In genomic region chr3:6676382-6676781, GRCm38 (mm10) we compare ENCODE assay signal across 29 mouse cellular contexts. TPM values are rescaled to one million over a fixed set of nuclear protein-coding genes. Genes with fewer than 3 reads are reported as not detected.
DNase-seq lines count a peak whose midpoint lies in the region; ATAC-seq and TF ChIP-seq lines count a peak whose summit lies in the region.
"Had no signal": no experiment of that assay in that cellular context is flagged by ENCODE, and none has a peak within 500 bp of the region (broad histone marks: within the 10 kb centered on the region; RNA-seq: fewer than 3 reads in every experiment).

No protein-coding gene starts in this region.

- DNase-seq in hindbrain, embryonic 10.5 days (ENCODE audit: low spot score), result no peak
- DNase-seq in midbrain, embryonic 14.5 days, result no peak
- DNase-seq in midbrain, embryonic 11.5 days (ENCODE audit: low spot score, missing footprints), result no peak
- peak; percentile 28 for DNase-seq in brain, embryonic 14.5 days (ENCODE audit: low read depth)
- DNase-seq in embryo, embryonic 10.5 days (ENCODE audit: low spot score), result no peak
- no peak for DNase-seq in lung, postnatal 0 days (ENCODE audit: low spot score)
- DNase-seq: adrenal gland, adult 8-10 months; adrenal gland, postnatal 25 days; cerebellum, adult 18-20 months; cerebellum, adult 9-10 months; cerebellum, postnatal 14 days; gastrocnemius, postnatal 10 days; gastrocnemius, postnatal 36 days; heart, adult 2 months; heart, postnatal 14 days; heart, postnatal 4 days had no signal

- TF ChIP-seq POLR2A in brain, embryonic 14.5 days (IDR thresholded peaks at IDR 0.05; ENCODE audit: borderline replicate concordance, extremely low read depth, insufficient read depth, insufficient read length, poor library complexity, severe bottlenecking), result no peak

- no peaks in the 10 kb centered on the region for H3K36me3 ChIP-seq in hindbrain, embryonic 13.5 days
- no peaks in the 10 kb centered on the region for H3K36me3 ChIP-seq in hindbrain, embryonic 10.5 days
- H3K36me3 ChIP-seq in midbrain, embryonic 14.5 days (ENCODE audit: control insufficient read depth, insufficient read depth, low read length), result no peaks in the 10 kb centered on the region
- no peaks in the 10 kb centered on the region for H3K36me3 ChIP-seq in midbrain, embryonic 11.5 days (ENCODE audit: control insufficient read depth, insufficient read depth, low read length)
- H3K36me3 ChIP-seq in midbrain, embryonic 15.5 days (replicated peaks), result no peaks in the 10 kb centered on the region
- H3K36me3 ChIP-seq in lung, postnatal 0 days (ENCODE audit: insufficient read depth, low read length), result no peaks in the 10 kb centered on the region
- H3K36me3 ChIP-seq: embryonic facial prominence, embryonic 12.5 days; embryonic facial prominence, embryonic 15.5 days; forebrain, embryonic 15.5 days; heart, embryonic 10.5 days; heart, embryonic 13.5 days; hindbrain, embryonic 15.5 days had no signal

- no peak for TF ChIP-seq EP300 in lung, postnatal 0 days (IDR thresholded peaks at IDR 0.05)

- no peaks in the 10 kb centered on the region for H3K27me3 ChIP-seq in hindbrain, embryonic 13.5 days
- H3K27me3 ChIP-seq in hindbrain, embryonic 10.5 days (ENCODE audit: insufficient read depth, poor library complexity, severe bottlenecking), result no peaks in the 10 kb centered on the region
- no peaks in the 10 kb centered on the region for H3K27me3 ChIP-seq in midbrain, embryonic 14.5 days (ENCODE audit: control insufficient read depth, insufficient read depth, low read length)
- H3K27me3 ChIP-seq in midbrain, embryonic 11.5 days (ENCODE audit: control insufficient read depth, insufficient read depth, low read length), result no peaks in the 10 kb centered on the region
- H3K27me3 ChIP-seq in midbrain, embryonic 15.5 days (replicated peaks), result no peaks in the 10 kb centered on the region
- H3K27me3 ChIP-seq in lung, postnatal 0 days (replicated peaks; ENCODE audit: insufficient read depth, low read length), result no peaks in the 10 kb centered on the region
- H3K27me3 ChIP-seq: embryonic facial prominence, embryonic 12.5 days; embryonic facial prominence, embryonic 15.5 days; forebrain, embryonic 15.5 days; heart, embryonic 13.5 days; hindbrain, embryonic 15.5 days had no signal

- H3K27ac ChIP-seq in hindbrain, embryonic 13.5 days, result peak overlapping the region; percentile 48; the same call in 1 of the 2 replicates
- H3K27ac ChIP-seq in hindbrain, embryonic 10.5 days, result no peak overlapping the region
- peak overlapping the region; percentile 53 for H3K27ac ChIP-seq in midbrain, embryonic 14.5 days (replicated peaks; ENCODE audit: low read depth, low read length)
- no peak overlapping the region for H3K27ac ChIP-seq in midbrain, embryonic 11.5 days (ENCODE audit: low read depth, low read length)
- 0 out of 2 replicates have a peak overlapping the region, but pooled peaks have one; percentile 15 for H3K27ac ChIP-seq in midbrain, embryonic 15.5 days
- H3K27ac ChIP-seq in lung, postnatal 0 days (ENCODE audit: low read length), result no peak overlapping the region
- H3K27ac ChIP-seq: embryonic facial prominence, embryonic 12.5 days; embryonic facial prominence, embryonic 15.5 days; forebrain, embryonic 15.5 days; heart, adult 2 months; heart, embryonic 10.5 days; heart, embryonic 13.5 days; hindbrain, embryonic 15.5 days had no signal

- H3K4me2 ChIP-seq in hindbrain, embryonic 13.5 days, result no peak overlapping the region
- H3K4me2 ChIP-seq in midbrain, embryonic 14.5 days (ENCODE audit: low read length), result no peak overlapping the region
- no peak overlapping the region for H3K4me2 ChIP-seq in midbrain, embryonic 11.5 days
- H3K4me2 ChIP-seq in midbrain, embryonic 15.5 days, result no peak overlapping the region
- H3K4me2 ChIP-seq in lung, postnatal 0 days (replicated peaks; ENCODE audit: low read depth, low read length), result no peak overlapping the region
- H3K4me2 ChIP-seq: embryonic facial prominence, embryonic 12.5 days; embryonic facial prominence, embryonic 15.5 days; forebrain, embryonic 15.5 days; heart, embryonic 13.5 days; hindbrain, embryonic 15.5 days had no signal

- no peak overlapping the region for H3K9ac ChIP-seq in hindbrain, embryonic 13.5 days
- no peak overlapping the region for H3K9ac ChIP-seq in midbrain, embryonic 14.5 days (replicated peaks; ENCODE audit: low read length)
- H3K9ac ChIP-seq in midbrain, embryonic 11.5 days (ENCODE audit: low read length), result no peak overlapping the region
- H3K9ac ChIP-seq in midbrain, embryonic 15.5 days, result no peak overlapping the region
- no peak overlapping the region for H3K9ac ChIP-seq in lung, postnatal 0 days (replicated peaks; ENCODE audit: low read depth)
- H3K9ac ChIP-seq: embryonic facial prominence, embryonic 12.5 days; embryonic facial prominence, embryonic 15.5 days; forebrain, embryonic 15.5 days; heart, embryonic 13.5 days; hindbrain, embryonic 15.5 days had no signal

- H3K9me3 ChIP-seq in hindbrain, embryonic 13.5 days, result no peaks in the 10 kb centered on the region
- H3K9me3 ChIP-seq in hindbrain, embryonic 10.5 days, result no peaks in the 10 kb centered on the region
- no peaks in the 10 kb centered on the region for H3K9me3 ChIP-seq in midbrain, embryonic 14.5 days (ENCODE audit: control insufficient read depth, low read length)
- H3K9me3 ChIP-seq in midbrain, embryonic 11.5 days (ENCODE audit: control insufficient read depth, low read length), result no peaks in the 10 kb centered on the region
- H3K9me3 ChIP-seq in midbrain, embryonic 15.5 days, result no peaks in the 10 kb centered on the region
- no peaks in the 10 kb centered on the region for H3K9me3 ChIP-seq in lung, postnatal 0 days (ENCODE audit: low read length)
- H3K9me3 ChIP-seq: embryonic facial prominence, embryonic 12.5 days; embryonic facial prominence, embryonic 15.5 days; forebrain, embryonic 15.5 days; heart, embryonic 10.5 days; heart, embryonic 13.5 days; hindbrain, embryonic 15.5 days had no signal

- no peak for TF ChIP-seq CTCF in brain, embryonic 14.5 days (IDR thresholded peaks at IDR 0.05; ENCODE audit: borderline replicate concordance, extremely low read depth, insufficient read depth, insufficient read length)
- TF ChIP-seq CTCF in lung, postnatal 0 days (IDR thresholded peaks at IDR 0.05), result no peak

- H3K4me1 ChIP-seq in hindbrain, embryonic 13.5 days (replicated peaks), result no peaks in the 10 kb centered on the region
- no peaks in the 10 kb centered on the region for H3K4me1 ChIP-seq in hindbrain, embryonic 10.5 days (replicated peaks)
- no peaks in the 10 kb centered on the region for H3K4me1 ChIP-seq in midbrain, embryonic 14.5 days (ENCODE audit: control insufficient read depth, insufficient read depth, low read length)
- H3K4me1 ChIP-seq in midbrain, embryonic 11.5 days (ENCODE audit: control insufficient read depth, insufficient read depth, low read length), result no peaks in the 10 kb centered on the region
- 0 out of 2 replicates have a peak, but pooled peaks cover 3% of the 10 kb centered on the region for H3K4me1 ChIP-seq in midbrain, embryonic 15.5 days
- no peaks in the 10 kb centered on the region for H3K4me1 ChIP-seq in lung, postnatal 0 days (ENCODE audit: insufficient read depth, low read depth, low read length)
- H3K4me1 ChIP-seq: embryonic facial prominence, embryonic 12.5 days; embryonic facial prominence, embryonic 15.5 days; forebrain, embryonic 15.5 days; heart, embryonic 10.5 days; heart, embryonic 13.5 days; hindbrain, embryonic 15.5 days had no signal

- H3K4me3 ChIP-seq in hindbrain, embryonic 13.5 days, result no peak overlapping the region
- no peak overlapping the region for H3K4me3 ChIP-seq in hindbrain, embryonic 10.5 days
- no peak overlapping the region for H3K4me3 ChIP-seq in midbrain, embryonic 14.5 days (replicated peaks; ENCODE audit: low read depth, low read length)
- H3K4me3 ChIP-seq in midbrain, embryonic 11.5 days (ENCODE audit: low read depth, low read length), result no peak overlapping the region
- no peak overlapping the region for H3K4me3 ChIP-seq in midbrain, embryonic 15.5 days
- no peak overlapping the region for H3K4me3 ChIP-seq in lung, postnatal 0 days (ENCODE audit: low read depth, low read length)
- H3K4me3 ChIP-seq: embryonic facial prominence, embryonic 12.5 days; embryonic facial prominence, embryonic 15.5 days; forebrain, embryonic 15.5 days; heart, adult 2 months; heart, embryonic 10.5 days; heart, embryonic 13.5 days; hindbrain, embryonic 15.5 days had no signal

- ATAC-seq in hindbrain, embryonic 13.5 days (ENCODE audit: low FRiP score), result no peak
- ATAC-seq in midbrain, embryonic 14.5 days (ENCODE audit: low FRiP score, low TSS enrichment), result no peak
- no peak for ATAC-seq in midbrain, embryonic 11.5 days (ENCODE audit: low FRiP score)
- ATAC-seq in midbrain, embryonic 15.5 days (replicated peaks), result peak; percentile 83
- ATAC-seq in lung, postnatal 0 days, result no peak
- ATAC-seq: activated CD4-positive, CD25-positive, alpha-beta regulatory T cell, adult 4 months; forebrain, embryonic 15.5 days; inflammation-experienced regulatory T-cells, adult 6 months had no signal

- WGBS in hindbrain, embryonic 13.5 days, result 83% methylated on average over 4 of the region's 4 CpGs
- WGBS in hindbrain, embryonic 10.5 days, result 89% methylated on average over 4 of the region's 4 CpGs
- WGBS in midbrain, embryonic 14.5 days, result 78% methylated on average over 4 of the region's 4 CpGs
- 92% methylated on average over 4 of the region's 4 CpGs for WGBS in midbrain, embryonic 11.5 days
- WGBS in midbrain, embryonic 15.5 days, result 78% methylated on average over 4 of the region's 4 CpGs
- 77% methylated on average over 4 of the region's 4 CpGs for WGBS in lung, postnatal 0 days

RNA-seq across cellular contexts. Expression of gene 1700008P02Rik, which starts 56.1 kb away (rescaled TPM):
- not detected in 2 replicates for polyA plus RNA-seq in hindbrain, embryonic 13.5 days (2015; fragmentation: Nextera tagmentation; extraction: Ambion mirVana)
- not detected in 2 replicates for polyA plus RNA-seq in hindbrain, embryonic 10.5 days (2016; fragmentation: Nextera tagmentation; extraction: Ambion mirVana)
- not detected in 2 replicates for polyA plus RNA-seq in midbrain, embryonic 14.5 days (2014; fragmentation: Nextera tagmentation; extraction: Ambion mirVana)
- polyA plus RNA-seq in midbrain, embryonic 11.5 days (2014; fragmentation: Nextera tagmentation; extraction: Ambion mirVana), result not detected in 2 replicates
- polyA plus RNA-seq in brain, embryonic 14.5 days (2012; rRNA removed), result not detected in 2 replicates
- polyA plus RNA-seq in midbrain, embryonic 15.5 days (2015; fragmentation: Nextera tagmentation; extraction: Ambion mirVana), result not detected in 2 replicates
- not detected in 2 replicates for polyA plus RNA-seq in lung, postnatal 0 days (2015; fragmentation: Nextera tagmentation; extraction: Ambion mirVana)
- polyA plus RNA-seq: activated CD4-positive, CD25-positive, alpha-beta regulatory T cell, adult 4 months; C2C12; embryonic facial prominence, embryonic 12.5 days; embryonic facial prominence, embryonic 15.5 days; forebrain, embryonic 11.5 days; forebrain, embryonic 15.5 days; heart, adult 2 months; heart, embryonic 10.5 days; heart, embryonic 13.5 days; heart, embryonic 16.5 days; hindbrain, embryonic 15.5 days; inflammation-experienced regulatory T-cells, adult 6 months had no signal

Comparison
In these comparisons a context has a peak if more than half of its experiments do, and no peak if none do; other contexts are left out.
1. H3K27ac ChIP-seq: peak in hindbrain, embryonic 13.5 days (single experiment), midbrain, embryonic 14.5 days (single experiment) and midbrain, embryonic 15.5 days (single experiment); none in hindbrain, embryonic 10.5 days (single experiment), midbrain, embryonic 11.5 days (single experiment) and lung, postnatal 0 days (single experiment).